ENCODE assay signal across 28 mouse cellular contexts in genomic region chr10:89589877-89590276, GRCm38 (mm10). TPM values are rescaled to one million over a fixed set of nuclear protein-coding genes. Genes with fewer than 3 reads are reported as not detected.
"Had no signal": no experiment of that assay in that cellular context is flagged by ENCODE, and none has a peak within 500 bp of the region (broad histone marks: within the 10 kb centered on the region; RNA-seq: fewer than 3 reads in every experiment).

No protein-coding gene starts in this region.

- DNase-seq: gastrocnemius, postnatal 10 days; gastrocnemius, postnatal 25 days; heart, adult 18-20 months; heart, postnatal 10 days; kidney, adult 18-20 months; kidney, adult 8-10 months; kidney, postnatal 10 days; kidney, postnatal 36 days; layer of hippocampus, adult 9-11 months; layer of hippocampus, postnatal 36 days; left cerebral cortex, postnatal 4 days had no signal

- H3K36me3 ChIP-seq: heart, embryonic 10.5 days; heart, embryonic 12.5 days; hindbrain, embryonic 13.5 days; hindbrain, embryonic 15.5 days; intestine, embryonic 15.5 days; limb, embryonic 13.5 days; limb, embryonic 15.5 days; liver, embryonic 12.5 days had no signal

- H3K4me2 ChIP-seq: heart, embryonic 12.5 days; hindbrain, embryonic 13.5 days; hindbrain, embryonic 15.5 days; intestine, embryonic 15.5 days; limb, embryonic 13.5 days; limb, embryonic 15.5 days; liver, embryonic 12.5 days had no signal

- H3K27me3 ChIP-seq: heart, embryonic 12.5 days; hindbrain, embryonic 13.5 days; hindbrain, embryonic 15.5 days; intestine, embryonic 15.5 days; limb, embryonic 13.5 days; limb, embryonic 15.5 days; liver, embryonic 12.5 days had no signal

- H3K4me1 ChIP-seq: hindbrain, embryonic 13.5 days; hindbrain, embryonic 15.5 days; limb, embryonic 13.5 days; limb, embryonic 15.5 days had no signal

- H3K9ac ChIP-seq: heart, embryonic 12.5 days; hindbrain, embryonic 13.5 days; hindbrain, embryonic 15.5 days; intestine, embryonic 15.5 days; limb, embryonic 13.5 days; limb, embryonic 15.5 days; liver, embryonic 12.5 days; liver, embryonic 14.5 days had no signal

- H3K27ac ChIP-seq: heart, embryonic 10.5 days; hindbrain, embryonic 13.5 days; hindbrain, embryonic 15.5 days; hindbrain, postnatal 0 days; intestine, embryonic 15.5 days; limb, embryonic 13.5 days; limb, embryonic 15.5 days; liver, embryonic 12.5 days; liver, embryonic 14.5 days had no signal

- H3K4me3 ChIP-seq: heart, embryonic 10.5 days; heart, embryonic 12.5 days; hindbrain, embryonic 13.5 days; hindbrain, embryonic 15.5 days; intestine, embryonic 15.5 days; limb, embryonic 13.5 days; limb, embryonic 15.5 days; liver, embryonic 12.5 days had no signal

- H3K9me3 ChIP-seq: heart, embryonic 10.5 days; hindbrain, embryonic 13.5 days; hindbrain, embryonic 15.5 days; intestine, embryonic 15.5 days; limb, embryonic 13.5 days; limb, embryonic 15.5 days; liver, embryonic 12.5 days had no signal

RNA-seq across cellular contexts. Expression of gene Slc17a8, which starts 31.2 kb away (rescaled TPM):
- total RNA-seq: gastrocnemius, postnatal 25 days; granulocyte monocyte progenitor cell, adult 5-6 weeks; heart, adult 18-20 months; heart, adult 8-10 months; heart, postnatal 10 days; heart, postnatal 25 days; hematopoietic stem cell, adult 5-6 weeks had no signal
- polyA plus RNA-seq: limb, embryonic 11.5 days; limb, embryonic 13.5 days had no signal

RNA-seq across cellular contexts. Expression of gene Nr1h4, which starts 56.5 kb away (rescaled TPM):
- total RNA-seq: gastrocnemius, postnatal 10 days; gastrocnemius, postnatal 25 days; granulocyte monocyte progenitor cell, adult 5-6 weeks; hematopoietic stem cell, adult 5-6 weeks; hindbrain, postnatal 0 days had no signal
- polyA plus RNA-seq: hindbrain, embryonic 11.5 days; hindbrain, embryonic 13.5 days; hindbrain, embryonic 15.5 days; inflammation-experienced regulatory T-cells, adult 6 months; limb, embryonic 11.5 days; limb, embryonic 13.5 days had no signal
